Mouse (Mus musculus) monocyte, adult 59 days (primary cell): ENCODE data around the gene Phyh. TPM values are rescaled to one million over a fixed set of nuclear protein-coding genes. Genes with fewer than 3 reads are reported as not detected.

Experiments used
- total RNA-seq, 2 experiments: library from RNA; stranded (reverse); gene quantifications; one replicate each; pipeline ENCODE4 v1.2.4; 2023

Gene Phyh
- total RNA-seq: 10 to 100 TPM; 51.1 to 58.5 TPM

DNA sequence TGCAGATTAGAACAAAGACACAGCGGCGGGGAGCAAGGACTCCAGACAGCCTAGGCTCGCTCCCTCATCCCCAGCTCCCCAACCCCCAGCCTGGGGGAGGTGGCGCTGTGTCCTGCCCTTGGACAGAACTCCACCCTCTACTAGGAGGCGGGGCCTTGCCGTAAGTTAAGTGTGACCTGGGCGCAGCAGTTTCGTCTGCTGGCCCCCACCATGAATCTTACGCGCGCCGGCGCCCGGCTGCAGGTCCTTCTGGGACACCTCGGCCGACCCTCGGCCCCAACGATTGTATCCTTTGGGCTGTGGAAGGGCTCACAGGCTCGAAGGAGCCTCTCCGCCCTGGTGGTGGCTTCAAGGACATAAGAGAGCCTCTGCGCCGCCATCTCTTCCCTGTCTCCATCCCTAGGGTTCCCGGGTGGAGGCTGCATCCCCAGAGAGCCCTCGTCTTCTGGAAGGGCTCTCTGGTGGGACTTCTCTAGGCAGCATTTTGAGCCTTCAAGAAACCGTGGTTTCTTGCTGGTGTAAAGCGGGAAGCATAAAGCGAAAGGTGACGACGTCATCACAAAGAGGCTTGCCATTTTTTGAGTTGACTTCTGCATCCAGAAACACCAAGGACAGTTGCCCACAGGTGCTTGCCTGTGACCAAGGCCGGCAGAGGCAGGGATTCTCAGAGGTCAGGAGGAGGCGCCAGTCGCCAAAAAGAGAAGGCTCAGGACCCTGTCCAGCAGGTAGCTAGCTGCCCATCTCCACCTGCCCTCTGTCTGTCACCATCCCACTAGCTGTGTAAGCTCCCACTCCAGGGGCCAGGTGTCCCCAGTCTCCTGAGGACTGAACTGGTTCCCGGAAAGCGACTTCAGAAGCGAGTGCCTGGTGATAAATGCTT is at the start of gene Phyh:
Phyh (plus strand) TSS at position 160 of the 880 bp plus-strand sequence.

DNA sequence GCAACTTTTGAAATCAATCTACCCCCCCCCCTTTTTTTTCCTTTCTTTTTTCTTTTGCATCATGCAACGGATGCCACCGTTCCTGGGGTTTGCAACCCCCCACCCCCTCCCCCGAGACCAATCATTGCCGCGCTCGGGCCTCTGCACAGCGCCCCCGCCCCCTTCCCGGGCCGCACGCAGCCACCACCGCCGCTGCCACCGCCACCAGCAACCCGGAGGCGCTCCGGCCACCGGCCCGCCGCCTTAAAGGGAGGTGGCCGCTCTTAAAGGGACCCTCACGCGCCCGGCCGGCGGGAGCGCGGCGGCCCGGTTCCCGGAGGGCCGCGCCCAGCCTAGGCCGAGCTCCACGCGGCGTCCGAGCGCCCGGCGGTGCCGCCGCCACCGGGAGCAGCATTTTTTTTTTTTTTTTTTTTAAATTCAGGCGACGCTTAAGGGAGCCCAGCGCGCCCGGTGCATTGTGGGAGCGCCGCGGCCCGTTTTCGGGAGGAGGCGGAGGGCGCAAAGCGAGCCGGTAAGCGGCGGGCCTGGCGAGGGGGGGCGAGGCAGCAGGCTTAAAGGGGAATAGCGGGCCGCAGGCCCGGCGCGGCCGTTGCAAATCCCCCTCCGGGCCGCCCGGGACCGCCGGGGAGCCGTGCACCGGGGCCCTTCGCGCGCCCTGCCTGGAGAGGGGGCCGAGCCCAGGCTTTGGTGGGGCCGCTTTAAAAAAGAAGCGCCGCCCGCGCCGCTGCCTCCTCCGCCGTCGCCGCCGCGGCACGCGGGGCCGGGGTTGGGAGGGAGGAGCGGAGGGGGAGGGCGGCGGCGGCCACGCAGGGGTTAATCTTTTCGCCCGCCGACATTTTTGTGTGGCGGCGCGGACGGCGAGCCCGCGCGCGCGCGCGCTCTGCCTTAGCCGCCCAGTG is 37.2 kb upstream of the Phyh start, which contains the start of gene Sephs1:
Sephs1 (plus strand) TSS at position 215 of the 899 bp plus-strand sequence.

DNA sequence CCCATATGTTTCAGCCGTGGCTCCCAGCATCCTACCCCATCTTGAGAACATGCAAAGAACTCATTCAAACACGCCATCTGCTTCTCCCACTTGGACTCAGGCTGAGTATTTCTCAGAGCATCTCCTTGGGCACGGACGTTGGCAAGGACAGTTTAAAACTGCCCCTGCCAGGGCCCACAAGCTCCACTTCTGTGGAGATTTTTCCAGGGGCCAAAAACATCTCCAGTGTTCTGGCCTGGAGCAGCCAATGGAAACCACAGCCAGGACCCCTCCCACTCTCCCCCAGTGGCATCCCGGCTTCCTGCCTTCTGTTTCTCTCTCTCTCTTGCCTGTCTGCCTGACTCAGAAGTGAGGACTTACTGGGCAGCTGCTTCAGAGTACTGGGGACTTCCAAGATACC is 57.0 kb downstream of the Phyh start, which contains the start of gene Ucma:
Ucma (plus strand) TSS at position 316 of the 400 bp plus-strand sequence.

Other genes with a start within 250 kb of the Phyh start
- gene Bend7, start 201.2 kb upstream of the Phyh start, total RNA-seq: not detected
- 10 to 100 TPM; 20.4 to 22.5 TPM for gene Sephs1, start 37.5 kb upstream of the Phyh start, total RNA-seq
- not detected for gene Ucma, start 57.1 kb downstream of the Phyh start, total RNA-seq
- 1 to 10 TPM; 2.2 to 2.5 TPM for gene Mcm10, start 93.8 kb downstream of the Phyh start, total RNA-seq
- 1 to 10 TPM; 4.4 to 5.0 TPM for gene Optn, start 145.0 kb downstream of the Phyh start, total RNA-seq
- not detected for gene Ccdc3, start 218.8 kb downstream of the Phyh start, total RNA-seq